Mouse (Mus musculus) testis, adult 2 months (tissue): Measurements from ENCODE around the gene Cyp4f39.

Source experiments
- CTCF ChIP-seq: fragments of 200-500 bp; IDR thresholded peaks from 2 replicates; pipeline ENCODE4 v1.5.1; 2012; ENCODE audit warnings: low read depth, mild to moderate bottlenecking, inconsistent platforms, low read length, moderate library complexity; ENCODE audit not compliant: control insufficient read depth, insufficient read depth, insufficient replicate concordance
- POLR2A ChIP-seq: fragments of 200-500 bp; IDR thresholded peaks from 2 replicates; pipeline ENCODE4 v1.6.1; 2012; ENCODE audit warnings: low read depth, mild to moderate bottlenecking, inconsistent platforms, low read length, moderate library complexity; ENCODE audit not compliant: control insufficient read depth

- TF ChIP-seq CTCF (no peak), POLR2A (no peak)
Observed at GRCm38 (mm10) chr17:32536867-32537250, 84.3 kb downstream of the Cyp4f39 start.
